Mouse (Mus musculus) activated CD4-positive, CD25-positive, alpha-beta regulatory T cell, adult 4 months (primary cell): ENCODE results near the gene Gm10471. TPM values are rescaled to one million over a fixed set of nuclear protein-coding genes. Genes with fewer than 3 reads are reported as not detected.
"Not testable (repeated sequence)": the region's sequence is repeated elsewhere in the genome, so short reads cannot be mapped to it uniquely, and the experiment has no call there.

Experiments
- ATAC-seq: one replicate; pipeline ENCODE4 v1.8.0; 2017
- polyA plus RNA-seq, 2 experiments: library from polyadenylated mRNA; unstranded; fragments of 100-300 nt; shearing (Covaris generic); gene quantifications; one replicate each; pipeline ENCODE4 v1.2.1; 2017

Gm10471 gene
- not detected for polyA plus RNA-seq

GRCm38 (mm10) chr5:26089191-26089590, at the start of gene Gm10471:
Gene Gm10471 (minus strand): TSS chr5:26089291.
- not testable (repeated sequence) for ATAC-seq

DNA sequence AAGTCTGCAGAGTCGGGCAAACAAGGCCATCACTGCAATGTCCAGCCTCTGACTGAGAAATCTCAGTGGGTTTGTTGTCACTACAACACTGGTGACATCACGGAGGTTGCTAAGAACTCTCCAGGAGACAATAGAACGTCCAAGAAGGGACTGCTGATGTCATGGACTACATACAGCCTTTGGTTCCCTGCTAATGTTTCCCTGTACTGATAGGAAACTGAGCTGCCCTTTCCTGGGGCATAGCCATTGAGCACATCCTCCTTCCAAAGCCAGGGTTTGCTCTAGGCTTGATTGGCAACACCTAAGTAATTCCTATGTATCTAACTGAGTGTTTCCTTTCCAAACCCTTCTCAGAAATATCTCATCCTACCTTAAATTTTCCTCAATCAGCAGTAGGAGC, 32.2 kb upstream of the Gm10471 start, which contains the start of gene Gm10220:
TSS of gene Gm10220 (minus strand) at position 101 of the 400 bp plus-strand sequence.
- ATAC-seq: not testable (repeated sequence)

- ATAC-seq: not testable (repeated sequence)
Observed at GRCm38 (mm10) chr5:26105262-26105661, 16.2 kb upstream of the Gm10471 start, which contains the start of gene 5031410I06Rik. Gene 5031410I06Rik (minus strand): TSS chr5:26105362.

GRCm38 (mm10) chr5:26079023-26079422, 10.1 kb downstream of the Gm10471 start:
- ATAC-seq: not testable (repeated sequence)

GRCm38 (mm10) chr5:26070716-26071115, 18.4 kb downstream of the Gm10471 start:
- no peak for ATAC-seq

DNA sequence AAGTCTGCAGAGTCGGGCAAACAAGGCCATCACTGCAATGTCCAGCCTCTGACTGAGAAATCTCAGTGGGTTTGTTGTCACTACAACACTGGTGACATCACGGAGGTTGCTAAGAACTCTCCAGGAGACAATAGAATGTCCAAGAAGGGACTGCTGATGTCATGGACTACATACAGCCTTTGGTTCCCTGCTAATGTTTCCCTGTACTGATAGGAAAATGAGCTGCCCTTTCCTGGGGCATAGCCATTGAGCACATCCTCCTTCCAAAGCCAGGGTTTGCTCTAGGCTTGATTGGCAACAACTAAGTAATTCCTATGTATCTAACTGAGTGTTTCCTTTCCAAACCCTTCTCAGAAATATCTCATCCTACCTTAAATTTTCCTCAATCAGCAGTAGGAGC, 30.6 kb downstream of the Gm10471 start, which contains the start of gene Gm7347:
TSS of gene Gm7347 (minus strand) at position 101 of the 400 bp plus-strand sequence.
- ATAC-seq: not testable (repeated sequence)

GRCm38 (mm10) chr5:26039458-26039857, 49.6 kb downstream of the Gm10471 start, which contains the start of gene Speer4a:
Gene Speer4a (minus strand): TSS chr5:26039558.
- ATAC-seq: not testable (repeated sequence)

Other genes starting within 250 kb of the Gm10471 start
- gene Gm21663, start 146.9 kb downstream of the Gm10471 start, polyA plus RNA-seq: not detected
- not detected for gene Gm21671, start 134.9 kb downstream of the Gm10471 start, polyA plus RNA-seq
- not detected for gene Gm21680, start 116.6 kb downstream of the Gm10471 start, polyA plus RNA-seq
- not detected for gene Gm21698, start 100.6 kb downstream of the Gm10471 start, polyA plus RNA-seq
- not detected for gene Gm1979, start 84.5 kb downstream of the Gm10471 start, polyA plus RNA-seq
- gene Gm5862, start 66.4 kb downstream of the Gm10471 start, polyA plus RNA-seq: not detected
- gene Speer4a, start 49.7 kb downstream of the Gm10471 start, polyA plus RNA-seq: not detected
- not detected for gene Gm7347, start 30.7 kb downstream of the Gm10471 start, polyA plus RNA-seq
- not detected for gene 5031410I06Rik, start 16.1 kb upstream of the Gm10471 start, polyA plus RNA-seq
- not detected for gene Gm10220, start 32.1 kb upstream of the Gm10471 start, polyA plus RNA-seq
- gene Gm7361, start 168.4 kb upstream of the Gm10471 start, polyA plus RNA-seq: not detected